Mouse (Mus musculus) intestine, postnatal 0 days (tissue): ENCODE measurements around the gene 6430548M08Rik. TPM values are rescaled to one million over a fixed set of nuclear protein-coding genes. Genes with fewer than 3 reads are reported as not detected.
A peak's percentile ranks its signal among the peaks of the same experiment; 100 is the strongest.

Source experiments
- ATAC-seq: fragments of 200-750 bp; cut with Nextera tagmentation; 2 replicates; pipeline ENCODE4 v1.8.0; 2017; ENCODE audit warnings: mild to moderate bottlenecking, moderate TSS enrichment, moderate library complexity
- H3K27ac ChIP-seq: fragments of 300-500 bp; sonication (generic); 2 replicates; pipeline ENCODE4 v1.5.1; 2014; ENCODE audit warnings: mild to moderate bottlenecking, low read depth, low read length, moderate library complexity
- H3K27me3 ChIP-seq: fragments of 300-500 bp; sonication (generic); replicated peaks from 2 replicates; pipeline ENCODE4 v1.6.1; 2014; ENCODE audit warnings: low read length, mixed read lengths; ENCODE audit not compliant: control insufficient read depth, insufficient read depth
- H3K36me3 ChIP-seq: fragments of 300-500 bp; sonication (generic); 2 replicates; pipeline ENCODE4 v1.6.1; 2014; ENCODE audit warnings: mild to moderate bottlenecking, moderate library complexity; ENCODE audit not compliant: control insufficient read depth, insufficient read depth
- H3K4me1 ChIP-seq: fragments of 300-500 bp; sonication (generic); replicated peaks from 2 replicates; pipeline ENCODE4 v1.6.1; 2014; ENCODE audit warnings: antibody characterized with exemption, low read length, mixed read lengths; ENCODE audit not compliant: control insufficient read depth, insufficient read depth
- H3K4me2 ChIP-seq: fragments of 300-500 bp; sonication (generic); replicated peaks from 2 replicates; pipeline ENCODE4 v1.6.1; 2014; ENCODE audit warnings: low read depth, mild to moderate bottlenecking, moderate library complexity
- H3K4me3 ChIP-seq: fragments of 300-500 bp; sonication (generic); 2 replicates; pipeline ENCODE4 v1.5.1; 2014; ENCODE audit warnings: low read depth, low read length
- H3K9ac ChIP-seq: fragments of 300-500 bp; sonication (generic); 2 replicates; pipeline ENCODE4 v1.6.1; 2014; ENCODE audit warnings: mild to moderate bottlenecking, low read depth, low read length
- H3K9me3 ChIP-seq: fragments of 300-500 bp; sonication (generic); 2 replicates; pipeline ENCODE4 v1.6.1; 2016; ENCODE audit warnings: mixed run types; ENCODE audit not compliant: control insufficient read depth
- CTCF ChIP-seq: sonication (generic); IDR thresholded peaks from 2 replicates; pipeline ENCODE4 v1.5.1; 2016; ENCODE audit warnings: low read depth, mild to moderate bottlenecking, control low read depth, antibody characterized with exemption, moderate library complexity
- WGBS: fragments of 180-500 bp; shearing (Covaris S2); extraction: QIAGEN DNeasy Blood & Tissue Kit; methylation state at CpG from one replicate; pipeline ENCODE4 v1.1.7; 2014; 5-methylcytosine and 5-hydroxymethylcytosine counted together
- polyA plus RNA-seq: library from polyadenylated mRNA; unstranded; fragments of >200 nt; fragmentation: Nextera tagmentation; extraction: Ambion mirVana; gene quantifications from 2 replicates; pipeline ENCODE4 v1.2.1, GENCODE M21; 2015

Gene 6430548M08Rik
- polyA plus RNA-seq, 1 experiment from 2014 or later, result 7.1 TPM

DNA sequence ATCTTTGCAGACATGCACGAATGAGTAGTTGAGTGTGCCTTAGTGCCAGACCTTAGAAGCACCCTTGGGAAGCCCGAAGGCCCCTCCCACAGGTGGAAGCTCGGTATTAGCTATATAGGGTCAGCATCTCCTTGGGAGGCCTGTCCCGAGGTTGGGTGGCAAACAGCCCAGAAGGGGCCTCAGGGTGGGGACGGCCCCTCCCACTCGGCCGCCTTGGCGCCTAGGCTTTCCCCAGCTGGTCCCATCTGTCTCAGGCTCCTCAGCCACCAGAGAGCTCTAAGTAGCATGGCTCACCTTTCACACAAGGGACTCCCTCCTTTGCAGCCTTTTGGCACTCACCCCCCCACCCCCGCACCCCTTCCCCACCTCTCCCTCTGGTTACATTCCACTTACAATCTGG lies 70.4 kb downstream of the 6430548M08Rik start:
- H3K4me3 ChIP-seq, result no peak overlapping the region
- no peak overlapping the region for H3K27ac ChIP-seq
- H3K4me2 ChIP-seq, result no peak overlapping the region
- no peaks in the 10 kb centered on the region for H3K27me3 ChIP-seq
- no peak for TF ChIP-seq CTCF
- 30% methylated on average over 9 of the region's 9 CpGs for WGBS
- no peaks in the 10 kb centered on the region for H3K36me3 ChIP-seq
- H3K9ac ChIP-seq, result no peak overlapping the region
- no peaks in the 10 kb centered on the region for H3K9me3 ChIP-seq
- 0 out of 2 replicates have a peak, but pooled peaks have one; percentile 18 for ATAC-seq
- no peaks in the 10 kb centered on the region; the same call in 1 of the 2 replicates for H3K4me1 ChIP-seq

DNA sequence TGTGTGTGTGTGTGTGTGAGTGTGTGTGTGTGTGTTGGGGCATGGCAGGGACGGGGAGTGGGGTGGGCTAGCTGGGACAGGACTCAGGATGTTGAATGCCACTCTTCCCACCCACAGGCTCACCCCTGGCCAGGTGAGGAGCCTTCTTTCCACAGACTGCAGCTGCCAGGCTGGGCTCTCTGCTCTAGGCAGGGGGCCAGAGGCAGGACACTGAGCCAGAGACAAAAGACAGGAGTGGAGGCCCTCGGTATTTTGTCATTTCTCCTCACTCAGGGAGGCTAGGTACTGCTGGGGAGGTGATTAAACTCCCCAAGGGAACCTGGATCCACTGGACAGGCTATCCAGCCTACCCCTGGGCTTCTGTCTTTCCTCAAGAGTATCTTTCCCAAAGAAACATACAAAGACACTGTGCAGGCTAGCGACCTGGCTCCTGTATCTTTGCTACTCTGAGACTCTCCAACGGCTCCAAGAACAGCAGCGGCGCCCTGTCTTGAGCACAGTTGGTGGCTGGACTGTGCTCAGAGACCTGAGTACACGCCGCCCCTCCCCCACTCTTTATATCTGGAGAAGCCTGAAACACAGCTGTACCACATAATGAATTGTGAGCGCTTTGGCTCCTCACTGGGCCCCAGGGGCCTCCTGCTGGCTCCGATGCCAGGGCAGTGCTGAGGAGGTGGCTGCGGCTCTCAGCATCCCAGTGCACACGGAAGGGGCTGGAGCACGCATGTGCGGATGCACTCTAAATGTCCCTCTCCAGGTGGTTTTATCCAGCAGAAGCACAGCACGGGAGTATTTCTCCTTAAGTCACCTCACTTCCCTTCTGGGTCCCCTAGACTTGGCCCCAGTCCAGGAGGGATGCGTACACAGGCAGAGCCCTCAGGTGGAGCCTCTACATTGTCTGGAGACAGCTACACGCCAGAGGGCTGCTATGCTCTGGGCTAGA lies 71.2 kb downstream of the 6430548M08Rik start:
- Histone ChIP-seq H3K9me3 (no peaks in the 10 kb centered on the region), H3K4me1 (no peaks in the 10 kb centered on the region; the same call in 1 of the 2 replicates), H3K4me2 (no peak overlapping the region), H3K4me3 (no peak overlapping the region), H3K27me3 (no peaks in the 10 kb centered on the region), H3K9ac (no peak overlapping the region), H3K27ac (peak overlapping the region; percentile 21; the same call in 1 of the 2 replicates), H3K36me3 (no peaks in the 10 kb centered on the region)
- no peak; the same call in 1 of the 2 replicates for ATAC-seq
- 23% methylated on average over 17 of the region's 17 CpGs for WGBS
- TF ChIP-seq CTCF, result no peak

DNA sequence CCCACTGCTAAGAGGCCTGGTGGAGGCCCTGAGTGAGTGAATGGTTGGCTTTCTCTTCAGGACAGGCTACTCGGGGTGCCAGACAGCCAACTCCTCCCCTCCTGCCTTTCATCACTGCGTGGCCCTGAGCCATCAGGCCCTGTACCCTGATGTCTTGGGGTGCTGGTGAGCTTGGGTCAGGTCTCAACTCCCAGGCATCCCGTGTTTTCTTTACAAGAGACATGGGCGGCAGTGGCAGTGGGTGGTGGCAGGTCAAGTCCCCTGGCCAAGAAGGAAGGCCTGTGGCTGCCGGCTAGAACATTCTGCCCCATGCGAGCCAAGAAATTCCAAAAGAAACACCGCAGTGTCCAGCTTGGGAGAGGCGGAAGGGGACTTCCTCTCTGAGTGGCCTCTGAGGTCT lies 72.5 kb downstream of the 6430548M08Rik start:
- Histone ChIP-seq H3K9me3 (no peaks in the 10 kb centered on the region), H3K27ac (no peak overlapping the region), H3K36me3 (no peaks in the 10 kb centered on the region), H3K9ac (no peak overlapping the region), H3K4me2 (no peak overlapping the region), H3K4me1 (no peaks in the 10 kb centered on the region; the same call in 1 of the 2 replicates), H3K27me3 (no peaks in the 10 kb centered on the region), H3K4me3 (no peak overlapping the region)
- no peak for ATAC-seq
- TF ChIP-seq CTCF, result no peak
- 59% methylated on average over 8 of the region's 8 CpGs for WGBS

DNA sequence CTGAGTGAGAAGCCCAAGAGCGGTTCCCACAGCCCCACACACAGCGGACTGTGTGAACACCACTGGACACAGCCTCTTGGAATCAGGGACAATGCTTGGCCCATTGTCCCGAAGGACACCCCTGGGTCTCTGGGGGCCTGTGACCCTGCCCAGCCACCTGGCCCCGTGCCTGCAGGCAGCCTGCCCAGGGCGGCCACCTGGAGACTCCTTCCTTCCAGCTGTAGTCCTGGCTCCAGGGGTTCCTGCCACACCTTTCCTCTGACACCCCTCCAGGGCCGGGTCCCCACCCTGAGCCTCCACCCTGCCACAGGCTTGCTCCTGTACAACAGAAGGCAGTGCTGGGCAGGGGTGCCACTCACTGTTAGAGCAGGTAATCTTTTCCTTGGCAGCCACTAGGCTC lies 74.6 kb downstream of the 6430548M08Rik start:
- no peak overlapping the region for H3K4me2 ChIP-seq
- WGBS, result 77% methylated on average over 6 of the region's 6 CpGs
- H3K36me3 ChIP-seq, result no peaks in the 10 kb centered on the region
- H3K9ac ChIP-seq, result no peak overlapping the region
- no peaks in the 10 kb centered on the region; the same call in 1 of the 2 replicates for H3K4me1 ChIP-seq
- H3K4me3 ChIP-seq, result no peak overlapping the region
- H3K27me3 ChIP-seq, result no peaks in the 10 kb centered on the region
- no peaks in the 10 kb centered on the region for H3K9me3 ChIP-seq
- TF ChIP-seq CTCF, result no peak
- H3K27ac ChIP-seq, result no peak overlapping the region
- no peak for ATAC-seq

DNA sequence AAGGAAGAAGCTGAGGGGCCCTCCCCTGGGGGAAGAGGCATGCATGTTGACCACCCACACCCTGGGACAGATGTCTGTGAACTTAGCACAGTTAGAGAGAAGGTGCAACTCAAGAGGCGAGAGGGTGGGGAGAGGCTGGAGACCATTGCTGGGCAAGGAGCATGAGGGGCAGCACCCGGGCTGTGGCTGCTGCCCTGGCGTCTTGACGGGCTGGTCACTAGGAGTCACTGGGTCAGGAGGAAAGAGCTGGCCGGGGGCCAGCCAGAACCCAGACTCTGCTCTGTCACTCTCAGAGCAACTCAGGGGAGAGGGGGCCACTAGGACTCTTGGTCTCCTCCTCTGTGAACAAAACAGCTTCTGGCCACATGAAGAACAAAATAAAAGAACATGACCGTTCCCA lies 75.5 kb downstream of the 6430548M08Rik start:
- Histone ChIP-seq H3K4me3 (no peak overlapping the region), H3K9ac (no peak overlapping the region), H3K4me1 (no peaks in the 10 kb centered on the region; the same call in 1 of the 2 replicates), H3K9me3 (no peaks in the 10 kb centered on the region), H3K4me2 (no peak overlapping the region), H3K27ac (no peak overlapping the region), H3K27me3 (no peaks in the 10 kb centered on the region), H3K36me3 (no peaks in the 10 kb centered on the region)
- no peak for TF ChIP-seq CTCF
- WGBS, result 69% methylated on average over 6 of the region's 6 CpGs
- ATAC-seq, result no peak

DNA sequence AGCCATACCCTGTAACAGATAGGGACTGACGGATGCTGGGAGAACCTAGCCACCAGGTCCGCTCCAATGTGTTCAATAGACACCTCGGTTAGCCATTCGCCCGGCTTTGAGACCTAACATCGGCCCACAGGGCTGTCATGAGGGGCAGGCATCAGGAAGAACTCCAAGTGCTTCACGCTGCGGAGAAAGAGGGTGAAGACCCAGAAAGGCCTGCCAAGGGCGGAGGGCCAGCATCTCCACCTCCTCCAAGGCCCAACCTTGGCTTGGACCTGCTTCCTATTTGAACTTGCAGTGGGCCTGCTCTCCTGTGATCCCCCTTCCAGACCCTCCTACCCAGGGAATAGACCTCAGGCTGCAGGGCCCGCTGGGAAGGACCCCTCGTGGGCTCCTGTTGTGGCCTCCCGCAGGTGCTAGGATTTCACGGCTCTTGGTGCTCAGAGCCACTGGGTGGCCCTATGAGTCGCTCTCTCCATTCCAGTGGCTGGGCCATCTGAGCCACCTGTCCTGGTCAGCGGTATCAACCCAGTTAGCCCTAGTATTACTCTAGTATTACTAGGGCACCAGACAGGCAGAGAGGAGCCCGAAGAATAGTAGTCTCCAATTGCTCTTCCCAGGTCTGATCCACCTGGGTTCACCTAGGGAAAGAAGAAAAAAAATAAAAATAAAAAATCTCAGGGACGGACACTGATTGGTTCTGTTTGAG lies 76.3 kb downstream of the 6430548M08Rik start:
- H3K27ac ChIP-seq, result no peak overlapping the region
- 83% methylated on average over 17 of the region's 17 CpGs for WGBS
- H3K4me2 ChIP-seq, result no peak overlapping the region
- H3K27me3 ChIP-seq, result no peaks in the 10 kb centered on the region
- no peak overlapping the region for H3K9ac ChIP-seq
- no peaks in the 10 kb centered on the region for H3K9me3 ChIP-seq
- no peak overlapping the region for H3K4me3 ChIP-seq
- no peaks in the 10 kb centered on the region for H3K36me3 ChIP-seq
- no peaks in the 10 kb centered on the region; the same call in 1 of the 2 replicates for H3K4me1 ChIP-seq
- no peak for TF ChIP-seq CTCF
- ATAC-seq, result 0 out of 2 replicates have a peak, but pooled peaks have one; percentile 11
